Mouse (Mus musculus) gastrocnemius, postnatal 25 days (tissue): ENCODE results near the gene Zfp938. TPM values are rescaled to one million over a fixed set of nuclear protein-coding genes. Genes with fewer than 3 reads are reported as not detected.

Experiments used
- DNase-seq: peaks from one replicate; pipeline ENCODE4 v3.0.0; 2022
- long read RNA-seq, 2 experiments: library from polyadenylated mRNA; stranded (forward); transcript quantifications; one replicate each; pipeline ENCODE4 v2.0.0; 2021
- total RNA-seq, 2 experiments: library from RNA; stranded (reverse); gene quantifications; 1 replicate in 1 of 2; 2 replicates in 1 of 2; pipeline ENCODE4 v1.2.3; 2021

Zfp938 gene
- total RNA-seq = 1 to 10 TPM; 4.2 to 4.5 TPM
- long read RNA-seq, experiment 1, partial matches to known transcripts = 23 of 24 reads
- long read RNA-seq, experiment 1, other reads (novel, unspliced or antisense) = 0 of 24 reads
- long read RNA-seq, experiment 2, partial matches to known transcripts = 11 of 17 reads
- long read RNA-seq, experiment 2, other reads (novel, unspliced or antisense) = 4 of 17 reads

DNA sequence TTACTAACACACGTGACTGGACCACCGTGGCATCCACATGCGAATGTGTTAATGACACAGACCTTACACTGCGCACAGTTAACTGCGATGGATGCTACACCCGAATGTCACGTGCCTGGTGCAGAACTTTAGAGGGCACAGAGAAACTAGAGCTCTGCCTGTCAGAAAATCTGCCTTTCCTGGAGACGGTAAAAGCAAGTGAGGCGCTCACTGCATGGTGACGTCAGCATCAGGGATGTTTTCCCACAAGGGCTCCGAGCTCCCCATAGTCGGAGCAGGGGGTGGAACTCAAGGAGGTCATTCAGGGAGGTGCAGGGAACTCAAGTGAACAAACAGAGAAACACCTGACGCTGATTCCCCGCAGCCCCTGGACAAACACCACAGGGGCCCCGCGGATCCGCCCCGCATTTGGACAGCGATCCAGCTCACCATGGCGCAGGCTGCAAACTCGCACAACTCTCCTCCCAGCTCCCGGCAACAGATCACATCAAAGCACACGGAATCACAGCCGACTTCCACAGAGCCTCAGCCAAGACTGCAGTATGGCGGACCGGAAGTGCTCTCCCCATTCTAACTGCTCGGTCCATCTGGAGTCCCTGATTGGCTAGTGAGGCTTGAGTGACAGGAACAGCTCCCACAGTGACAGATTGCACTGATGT, at the start of gene Zfp938:
TSS of gene Zfp938 (minus strand) at position 539 of the 659 bp plus-strand sequence.
- peak; percentile 72 for DNase-seq

GRCm38 (mm10) chr10:82257331-82257730, 16.3 kb upstream of the Zfp938 start:
- DNase-seq = no peak

DNA sequence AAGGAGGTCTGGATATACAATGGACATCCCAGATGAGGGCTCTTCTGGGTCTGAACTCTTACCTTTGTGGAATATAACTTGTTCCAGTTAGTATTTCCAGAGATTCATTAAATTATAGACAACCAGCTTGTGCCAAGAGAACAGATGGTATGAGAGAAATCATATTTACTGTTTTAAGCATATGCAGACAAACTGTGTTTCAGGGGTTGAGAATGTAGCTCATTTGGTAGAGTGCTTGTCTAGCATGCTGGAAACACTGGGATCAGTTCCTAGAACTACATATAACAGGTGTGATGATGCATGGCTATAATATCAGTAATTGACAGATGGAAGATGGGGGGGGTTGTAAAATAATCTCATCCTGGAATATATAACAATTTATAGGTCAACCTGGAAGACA, 3.9 kb upstream of the Zfp938 start:
- no peak for DNase-seq

DNA sequence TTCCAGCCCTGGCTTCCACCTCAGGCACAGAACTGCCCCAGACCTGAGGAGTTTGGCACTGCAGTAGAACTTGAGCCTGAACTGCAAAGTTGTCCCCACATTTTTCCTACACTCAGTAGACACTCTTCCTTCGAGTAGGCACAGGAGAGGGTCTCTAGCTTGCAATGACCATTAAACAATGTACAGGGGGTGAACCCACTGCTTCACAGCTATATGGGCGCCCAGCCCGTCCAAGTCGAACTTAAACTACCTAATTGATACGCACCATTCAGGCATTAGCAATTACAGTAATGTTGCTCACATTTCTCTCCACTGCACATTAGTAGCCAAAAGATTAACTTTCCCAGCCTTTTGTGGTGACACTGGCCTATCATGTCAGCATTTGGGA, 315 bp upstream of the Zfp938 start:
- DNase-seq = no peak

- DNase-seq = peak; percentile 66
Observed at GRCm38 (mm10) chr10:82178257-82179064, 62.6 kb downstream of the Zfp938 start.

Other genes with a start within 250 kb of the Zfp938 start
- 1 to 10 TPM; 1.3 to 1.4 TPM for gene Zfp873, start 193.2 kb downstream of the Zfp938 start, total RNA-seq
- gene BC024063, start 157.9 kb downstream of the Zfp938 start, total RNA-seq = 1 to 10 TPM in 1 of 2 experiments, under 1 TPM in 1; 0.88 to 1.2 TPM
- gene AU041133, start 113.3 kb downstream of the Zfp938 start, total RNA-seq = 1 to 10 TPM in 1 of 2 experiments, under 1 TPM in 1; 0.99 to 1.2 TPM
- gene 4932415D10Rik, start 75.3 kb upstream of the Zfp938 start, total RNA-seq = not detected
- 1 to 10 TPM; 1.0 to 1.1 TPM for gene Gm4924, start 113.0 kb upstream of the Zfp938 start, total RNA-seq